Mouse (Mus musculus): Measurements from ENCODE around the gene Prcp.
"Not testable (repeated sequence)": the region's sequence is repeated elsewhere in the genome, so short reads cannot be mapped to it uniquely, and the experiment has no call there.

The Prcp gene

GRCm38 (mm10) chr7:92978720-92979119, 104.5 kb downstream of the Prcp start:
- not testable (repeated sequence) for DNase-seq (ENCODE audit: low spot score in 2 of 2)

- no peak for DNase-seq (ENCODE audit: low spot score in 2 of 2)
Measured at GRCm38 (mm10) chr7:92980741-92981140, 106.5 kb downstream of the Prcp start.

GRCm38 (mm10) chr7:92981864-92982263, 107.6 kb downstream of the Prcp start:
- DNase-seq (ENCODE audit: low spot score in 2 of 2): no peak

Measured in urinary bladder, postnatal 4 days (tissue).